Mouse (Mus musculus) spleen, adult 10 weeks (tissue): Measurements from ENCODE around the gene Baiap2. TPM values are rescaled to one million over a fixed set of nuclear protein-coding genes. Genes with fewer than 3 reads are reported as not detected.

Experiments used
- polyA plus RNA-seq: library from polyadenylated mRNA; stranded (reverse); fragments of 350-450 nt; fragmentation: Illumina TruSeq; extraction: RNeasy Lipid Tissue Mini Kit (QIAGEN cat#74804); gene quantifications from one replicate; pipeline ENCODE4 v1.2.3, GENCODE M21; 2015; ENCODE audit warnings: low replicate concordance; ENCODE audit not compliant: insufficient read depth

Gene Baiap2
- polyA plus RNA-seq: 4.0 TPM

DNA sequence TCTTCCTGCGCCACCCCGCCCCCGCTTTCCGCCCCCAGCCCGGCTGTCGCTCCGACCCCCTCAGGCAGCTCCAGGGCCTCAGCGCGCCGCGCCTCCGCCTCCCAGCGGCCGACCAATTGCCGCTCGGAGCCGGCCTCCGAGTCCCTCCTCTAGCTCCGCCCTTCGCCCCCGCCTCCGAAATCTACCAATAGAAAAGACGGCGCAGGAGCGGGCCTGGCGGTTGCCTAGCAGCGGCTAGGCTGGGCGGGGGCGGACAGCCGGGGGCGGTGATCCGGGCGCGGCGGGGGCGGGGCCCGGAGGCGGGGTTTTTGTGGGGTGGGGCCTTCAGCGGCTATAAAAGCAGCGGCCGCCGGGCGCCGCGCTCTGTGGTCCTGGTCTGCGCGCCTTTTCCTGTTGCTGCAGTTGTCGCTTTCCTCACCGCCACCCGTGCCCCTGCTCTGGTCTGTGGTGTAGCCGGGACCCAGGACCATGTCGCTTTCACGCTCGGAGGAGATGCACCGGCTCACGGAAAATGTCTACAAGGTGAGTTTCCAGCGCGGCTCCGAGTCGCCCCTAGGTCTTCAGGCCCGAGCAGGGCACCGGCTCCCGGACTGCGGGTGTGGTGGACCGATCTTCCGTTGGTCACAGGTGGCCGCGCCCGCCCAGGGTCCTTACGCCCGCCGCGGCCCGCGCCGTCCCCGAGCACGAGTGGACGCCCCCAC lies at the start of gene Baiap2:
Gene Baiap2 (plus strand): TSS at position 37 of the 701 bp plus-strand sequence.

DNA sequence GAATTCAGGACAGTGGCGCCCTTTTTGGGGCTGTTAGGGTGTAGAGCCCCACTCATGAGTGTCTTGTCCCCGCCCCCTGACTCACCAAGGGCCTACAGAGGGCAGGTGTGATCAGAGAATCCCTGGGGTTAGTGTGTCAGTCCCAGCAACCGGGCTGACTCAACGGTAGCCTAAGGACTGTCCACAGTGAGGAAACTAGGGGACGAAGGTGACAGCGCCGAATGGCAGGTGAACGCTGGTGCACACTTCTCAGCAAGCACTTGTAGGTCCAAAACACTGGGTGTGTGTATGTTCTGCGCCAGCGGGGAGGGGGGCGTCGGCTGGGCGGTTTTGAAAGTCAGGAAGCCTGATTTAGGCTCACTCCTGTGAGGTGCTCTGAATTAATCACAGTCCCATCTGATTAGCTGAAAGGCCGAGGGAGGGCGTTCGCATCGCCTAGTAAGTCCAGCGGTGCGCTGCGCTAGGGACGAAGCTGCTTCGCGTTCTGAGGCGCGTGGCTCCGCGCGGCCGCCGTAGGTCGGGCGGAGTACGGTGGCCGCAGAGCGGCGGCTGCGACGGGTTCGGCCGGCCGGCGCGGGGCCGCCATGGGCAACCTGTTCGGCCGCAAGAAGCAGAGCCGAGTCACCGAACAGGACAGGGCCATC lies 29.1 kb upstream of the Baiap2 start, which contains the start of gene Chmp6:
Gene Chmp6 (plus strand): TSS at position 151 of the 644 bp plus-strand sequence.

DNA sequence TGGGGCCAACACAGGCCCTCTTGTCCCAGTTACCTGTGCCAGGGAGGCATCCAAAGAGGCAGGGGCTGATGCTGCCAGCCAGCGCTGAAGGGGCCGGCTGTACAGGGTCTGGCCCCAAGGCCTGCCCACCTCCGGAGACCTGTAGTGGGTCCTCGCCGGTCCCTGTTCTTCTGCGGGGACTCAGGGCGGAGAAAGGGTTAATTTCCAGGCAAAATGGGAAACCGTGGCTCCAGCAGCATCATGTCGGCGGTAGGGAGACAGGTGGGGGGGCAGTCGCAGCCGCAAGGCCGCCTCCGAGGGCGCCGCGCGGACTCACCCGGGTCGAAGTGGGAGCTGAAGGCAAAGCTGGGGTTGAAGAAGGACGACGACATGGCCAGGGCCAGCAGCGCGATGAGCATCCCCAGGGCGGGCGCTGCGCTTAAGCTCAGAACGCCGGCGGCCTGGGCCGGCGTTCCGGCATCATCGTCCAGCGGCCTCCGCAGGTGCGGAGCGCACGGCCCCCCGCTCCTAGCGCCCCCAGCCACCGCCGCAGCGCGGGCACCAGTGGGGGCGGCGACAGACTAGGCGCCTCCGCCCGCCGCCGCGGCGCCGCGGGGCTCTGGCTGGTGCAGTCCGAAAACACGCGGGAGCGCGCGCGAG lies 104.1 kb downstream of the Baiap2 start, which contains the start of gene Aatk:
Gene Aatk (minus strand): TSS at position 615 of the 639 bp plus-strand sequence.

Other genes starting within 250 kb of the Baiap2 start
- gene Chmp6, start 29.3 kb upstream of the Baiap2 start, polyA plus RNA-seq: 18.6 TPM
- gene Aatk, start 104.4 kb downstream of the Baiap2 start, polyA plus RNA-seq: 1.2 TPM
- gene Cep131, start 144.1 kb downstream of the Baiap2 start, polyA plus RNA-seq: 1.8 TPM
- 20.1 TPM for gene Tepsin, start 156.0 kb downstream of the Baiap2 start, polyA plus RNA-seq
- gene Ndufaf8, start 156.2 kb downstream of the Baiap2 start, polyA plus RNA-seq: 4.6 TPM
- 21.9 TPM for gene Slc38a10, start 208.6 kb downstream of the Baiap2 start, polyA plus RNA-seq